Mouse (Mus musculus): ENCODE data around the gene Pgam2.

The Pgam2 gene

DNA sequence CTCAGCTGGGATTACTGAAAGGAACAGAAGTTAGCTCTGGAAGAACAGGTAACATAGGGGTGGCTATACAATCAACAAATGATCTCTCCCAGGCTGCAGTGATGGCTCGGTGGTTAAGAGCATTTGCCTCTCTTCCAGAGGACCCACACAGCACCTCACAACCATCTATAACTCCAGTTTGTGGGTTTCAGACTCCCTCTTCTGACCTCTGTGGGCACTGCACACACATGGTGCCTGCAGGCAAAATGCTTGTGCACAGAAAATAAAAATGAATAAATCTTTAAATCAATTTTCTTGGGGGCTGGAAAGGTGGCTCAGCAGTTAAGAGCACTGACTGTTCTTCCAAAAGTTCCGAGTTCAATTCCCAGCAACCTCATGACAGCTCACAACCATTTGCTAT lies 25.1 kb downstream of the Pgam2 start:
- DNase-seq (ENCODE audit: low spot score in 2 of 2) = no peak

- DNase-seq (ENCODE audit: low spot score in 2 of 2) = no peak
These were observed 37.5 kb downstream of the Pgam2 start for GRCm38 (mm10) chr11:5766019-5766418.

DNA sequence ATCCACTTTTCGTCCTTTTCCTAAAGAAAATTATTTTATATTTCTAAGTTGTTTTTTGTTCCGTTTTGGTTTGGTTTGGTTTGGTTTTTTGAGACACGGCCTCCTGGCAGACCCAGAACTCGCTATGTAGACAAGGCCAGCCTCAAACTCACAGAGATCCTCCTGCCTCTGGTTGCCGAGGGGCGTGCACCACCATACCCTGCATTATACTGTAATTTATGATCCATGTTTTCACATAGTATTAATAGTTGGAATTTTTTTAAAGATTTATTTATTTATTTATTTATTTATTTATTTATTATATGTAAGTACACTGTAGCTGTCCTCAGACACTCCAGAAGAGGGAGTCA lies 40.9 kb downstream of the Pgam2 start:
- no peak for DNase-seq (ENCODE audit: low spot score in 2 of 2)

DNA sequence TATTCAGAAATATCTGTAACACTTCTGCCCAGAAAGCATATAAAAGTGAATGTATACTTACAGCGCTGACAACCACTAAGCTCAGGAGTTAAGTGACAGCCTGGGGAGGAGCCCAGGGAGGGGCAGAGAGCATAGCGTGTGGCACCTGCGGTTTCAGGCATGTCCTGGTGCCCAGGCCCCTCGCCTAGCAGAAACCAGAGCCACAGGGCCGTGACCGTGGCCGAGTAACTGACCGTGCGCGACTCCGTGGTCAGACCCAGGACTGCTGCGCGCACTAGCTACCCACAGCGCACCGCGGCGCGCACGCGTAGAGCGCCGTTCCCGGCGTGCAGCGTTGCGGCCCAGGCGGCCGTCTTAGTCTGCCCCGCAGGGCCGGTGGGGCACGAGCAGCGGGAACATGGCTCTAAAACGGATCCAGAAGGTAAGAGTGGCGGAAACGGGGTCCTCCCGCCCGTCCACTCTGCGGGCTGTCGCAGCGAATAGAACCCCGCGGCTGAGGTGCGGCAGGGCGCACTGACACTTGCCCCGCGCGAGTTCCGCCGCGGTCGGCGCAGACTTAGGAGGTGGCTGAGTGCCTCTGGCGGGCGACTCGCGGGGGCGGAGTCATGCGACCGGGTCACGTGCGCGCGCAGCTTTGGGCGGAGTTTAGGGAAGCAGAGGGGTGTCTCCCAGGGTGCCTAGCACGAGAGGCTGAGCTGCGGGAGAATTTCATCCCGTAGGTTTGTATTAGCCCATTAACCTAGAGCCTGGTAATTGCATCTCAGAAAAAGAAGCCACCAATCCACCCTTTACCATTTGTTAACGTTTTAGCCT lies 41.5 kb downstream of the Pgam2 start, which contains the start of gene Urgcp:
Gene Urgcp, minus strand, starts transcription at position 557 of the 813 bp plus-strand sequence.
- DNase-seq (ENCODE audit: low spot score in 2 of 2) = peak; percentile 93 to 95

DNA sequence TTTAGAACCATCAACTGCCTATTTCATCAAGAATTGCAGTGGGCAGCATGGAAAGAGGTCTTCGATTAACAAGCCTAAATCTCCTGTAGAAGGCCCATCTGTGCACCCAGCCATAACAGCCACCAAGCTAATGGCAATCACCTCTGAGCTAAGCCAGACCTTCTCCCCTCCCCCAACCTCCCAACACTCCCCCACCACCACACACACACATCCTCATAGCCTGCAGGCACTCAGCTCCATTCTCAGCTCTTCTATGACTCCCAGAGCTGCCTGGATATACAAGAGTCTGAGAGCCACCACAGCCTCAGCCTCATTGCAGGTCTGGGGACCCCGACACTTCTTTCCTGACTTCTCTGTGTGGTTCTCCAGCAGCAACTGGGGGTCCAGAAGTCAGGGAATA lies 49.8 kb downstream of the Pgam2 start:
- no peak for DNase-seq (ENCODE audit: low spot score in 2 of 2)

Measured in right cerebral cortex, postnatal 10 days (tissue).